Mouse (Mus musculus): Measurements from ENCODE around the gene Tfdp2. TPM values are rescaled to one million over a fixed set of nuclear protein-coding genes. Genes with fewer than 3 reads are reported as not detected.
"Not testable (repeated sequence)": the region's sequence is repeated elsewhere in the genome, so short reads cannot be mapped to it uniquely, and the experiment has no call there.

The Tfdp2 gene
- total RNA-seq (2015; ENCODE audit: low replicate concordance): 860 and 983 TPM in 2 replicates
- 1,841 and 1,979 TPM in 2 replicates for total RNA-seq (2017; ENCODE audit: low replicate concordance)

- peak; percentile 96 for ATAC-seq (replicated peaks; ENCODE audit: low FRiP score, poor library complexity, severe bottlenecking)
Observed at GRCm38 (mm10) chr9:96195885-96196622, at the start of gene Tfdp2. Gene Tfdp2 (plus strand): TSS chr9:96196275.

- no peak for ATAC-seq (replicated peaks; ENCODE audit: low FRiP score, poor library complexity, severe bottlenecking)
Observed at GRCm38 (mm10) chr9:96152801-96153200, 43.3 kb upstream of the Tfdp2 start.

GRCm38 (mm10) chr9:96158431-96158830 lies 37.6 kb upstream of the Tfdp2 start:
- no peak for ATAC-seq (replicated peaks; ENCODE audit: low FRiP score, poor library complexity, severe bottlenecking)

- no peak for ATAC-seq (replicated peaks; ENCODE audit: low FRiP score, poor library complexity, severe bottlenecking)
Observed at GRCm38 (mm10) chr9:96159047-96159446, 37.0 kb upstream of the Tfdp2 start.

- no peak for ATAC-seq (replicated peaks; ENCODE audit: low FRiP score, poor library complexity, severe bottlenecking)
Observed at GRCm38 (mm10) chr9:96160767-96161166, 35.3 kb upstream of the Tfdp2 start.

DNA sequence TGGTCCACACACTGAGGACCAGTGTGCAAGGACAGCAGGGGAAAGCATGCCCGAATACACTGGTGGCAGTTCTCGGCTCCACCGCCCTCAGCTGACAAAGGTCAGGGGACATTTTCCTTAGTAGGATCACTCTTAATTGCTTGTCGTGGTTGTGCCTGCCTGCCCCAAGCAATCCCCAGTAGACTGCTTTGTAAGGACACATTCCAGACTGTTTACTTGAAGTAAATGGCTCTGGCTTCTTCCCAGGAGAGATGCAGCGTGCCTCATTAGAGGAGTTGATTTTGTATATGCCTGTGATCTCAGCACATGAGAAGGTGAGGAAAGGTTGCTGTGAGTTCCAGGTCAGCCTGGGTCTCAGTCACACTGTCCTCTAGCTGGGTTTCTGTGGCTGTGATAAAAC lies 33.7 kb upstream of the Tfdp2 start:
- ATAC-seq (replicated peaks; ENCODE audit: low FRiP score, poor library complexity, severe bottlenecking): no peak

GRCm38 (mm10) chr9:96163443-96163842 lies 32.6 kb upstream of the Tfdp2 start:
- ATAC-seq (replicated peaks; ENCODE audit: low FRiP score, poor library complexity, severe bottlenecking): no peak

DNA sequence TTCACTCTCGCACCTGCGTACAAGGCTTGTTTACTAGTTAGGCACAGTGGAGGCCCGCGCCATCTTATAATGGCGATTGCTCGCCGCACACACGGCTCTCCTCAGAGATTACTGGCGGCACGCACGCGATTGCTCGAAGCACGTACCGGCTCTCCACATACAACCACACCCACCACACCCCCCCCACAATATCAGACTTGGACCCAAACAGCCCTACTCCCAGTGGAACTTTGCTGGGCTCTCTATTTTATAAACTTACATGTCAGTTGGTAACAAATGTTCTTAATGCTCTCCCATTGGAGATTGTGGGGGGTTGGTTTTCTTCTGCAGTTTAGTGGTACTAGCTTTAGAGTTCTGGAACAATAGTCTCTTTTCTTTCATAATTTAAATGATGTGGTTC lies 32.1 kb upstream of the Tfdp2 start:
- ATAC-seq (replicated peaks; ENCODE audit: low FRiP score, poor library complexity, severe bottlenecking): not testable (repeated sequence)

- ATAC-seq (replicated peaks; ENCODE audit: low FRiP score, poor library complexity, severe bottlenecking): peak; percentile 85
Observed at GRCm38 (mm10) chr9:96167168-96167585, 28.9 kb upstream of the Tfdp2 start.

- no peak for ATAC-seq (replicated peaks; ENCODE audit: low FRiP score, poor library complexity, severe bottlenecking)
Observed at GRCm38 (mm10) chr9:96170600-96170999, 25.5 kb upstream of the Tfdp2 start.

- ATAC-seq (replicated peaks; ENCODE audit: low FRiP score, poor library complexity, severe bottlenecking): no peak
Observed at GRCm38 (mm10) chr9:96184909-96185308, 11.2 kb upstream of the Tfdp2 start.

DNA sequence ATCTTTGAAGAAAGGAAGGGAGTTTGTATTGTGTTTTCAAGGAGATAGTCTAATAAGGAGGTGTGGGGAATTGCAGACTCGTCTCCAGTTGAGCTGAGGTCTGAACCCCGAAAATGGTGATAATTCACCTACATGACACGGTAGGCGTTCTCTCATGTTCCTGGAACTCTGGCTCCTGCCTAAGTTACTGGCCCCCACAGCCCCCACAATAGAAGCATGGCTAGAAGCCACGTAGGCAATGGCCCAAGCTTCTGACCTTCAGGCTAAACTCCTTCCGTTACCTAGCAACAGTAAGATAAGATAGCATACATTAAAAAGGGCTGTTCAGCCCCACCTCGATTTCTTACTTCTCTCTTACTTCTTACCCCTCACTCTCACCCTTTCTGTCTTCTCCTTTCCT lies 9.4 kb upstream of the Tfdp2 start:
- ATAC-seq (replicated peaks; ENCODE audit: low FRiP score, poor library complexity, severe bottlenecking): no peak

DNA sequence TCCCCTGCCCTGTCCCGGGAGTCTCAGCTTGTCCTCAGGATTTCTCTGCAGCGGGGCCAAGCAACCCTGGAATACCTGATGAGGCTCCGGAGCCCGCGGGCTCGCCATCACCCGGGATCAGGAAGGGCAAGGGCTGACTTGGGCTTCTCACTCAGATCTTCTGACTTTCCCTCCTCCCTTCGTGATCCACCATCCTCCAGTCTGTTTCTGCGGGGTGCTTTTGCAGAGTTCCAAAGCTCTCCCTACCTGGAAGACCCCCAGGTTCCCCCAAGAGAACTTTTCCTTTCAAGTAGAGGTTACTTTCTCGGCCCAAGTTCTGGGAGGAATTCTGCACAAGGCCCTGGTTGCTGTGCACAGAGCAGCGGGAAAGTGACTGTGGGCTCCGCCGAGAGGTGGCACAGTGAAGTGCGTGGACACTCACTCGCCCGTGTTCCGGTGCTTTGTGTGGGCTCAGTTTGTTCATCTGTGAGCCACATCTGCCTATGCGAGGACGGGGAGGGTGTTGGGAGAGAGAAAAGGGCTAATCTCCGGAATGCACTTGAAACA lies 634 bp downstream of the Tfdp2 start:
- ATAC-seq (replicated peaks; ENCODE audit: low FRiP score, poor library complexity, severe bottlenecking): peak; percentile 79

- ATAC-seq (replicated peaks; ENCODE audit: low FRiP score, poor library complexity, severe bottlenecking): no peak
Observed at GRCm38 (mm10) chr9:96197806-96198205, 1.7 kb downstream of the Tfdp2 start.

- no peak for ATAC-seq (replicated peaks; ENCODE audit: low FRiP score, poor library complexity, severe bottlenecking)
Observed at GRCm38 (mm10) chr9:96203663-96204062, 7.6 kb downstream of the Tfdp2 start.

DNA sequence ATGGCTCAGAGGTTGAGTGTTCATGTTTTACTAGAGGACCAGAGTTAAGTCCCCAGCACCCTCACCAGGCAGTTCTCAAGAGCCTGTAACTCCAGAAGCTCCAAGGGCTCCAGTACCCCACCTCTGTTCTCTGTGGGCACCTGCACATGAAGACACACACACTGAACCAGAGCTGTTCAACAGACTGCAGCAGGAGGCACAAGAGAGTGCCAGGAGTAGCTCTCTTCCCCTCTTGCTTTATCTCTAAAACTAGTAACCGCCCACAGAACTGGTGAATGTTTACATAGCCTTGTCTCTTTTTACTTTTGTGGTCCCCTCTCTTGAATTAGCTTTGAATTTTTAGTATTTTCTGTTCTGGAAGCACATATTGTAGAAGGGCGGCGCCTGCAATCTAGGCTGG lies 11.4 kb downstream of the Tfdp2 start:
- ATAC-seq (replicated peaks; ENCODE audit: low FRiP score, poor library complexity, severe bottlenecking): peak; percentile 60; the same call in 1 of the 2 replicates

GRCm38 (mm10) chr9:96213036-96213645 lies 17.1 kb downstream of the Tfdp2 start:
- ATAC-seq (replicated peaks; ENCODE audit: low FRiP score, poor library complexity, severe bottlenecking): no peak

DNA sequence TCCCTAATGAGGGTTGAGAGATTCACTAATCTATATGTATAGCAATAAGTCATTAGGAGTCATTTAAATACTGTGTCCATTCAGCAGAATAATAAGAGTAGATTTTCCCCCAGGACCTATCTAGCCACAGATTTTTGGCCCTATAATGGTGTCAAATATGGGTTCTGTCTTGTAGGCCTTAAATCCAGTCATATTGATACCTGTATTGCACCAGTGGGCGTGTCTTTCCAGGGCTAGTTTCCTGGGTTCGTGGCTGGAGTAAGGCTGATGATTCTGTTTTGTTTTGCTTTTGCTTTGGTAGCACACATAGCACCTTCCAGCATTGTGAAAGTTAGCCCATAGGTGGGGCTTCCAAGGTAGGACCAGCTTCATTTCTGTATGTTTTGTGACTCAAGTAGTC lies 18.1 kb downstream of the Tfdp2 start:
- ATAC-seq (replicated peaks; ENCODE audit: low FRiP score, poor library complexity, severe bottlenecking): no peak

DNA sequence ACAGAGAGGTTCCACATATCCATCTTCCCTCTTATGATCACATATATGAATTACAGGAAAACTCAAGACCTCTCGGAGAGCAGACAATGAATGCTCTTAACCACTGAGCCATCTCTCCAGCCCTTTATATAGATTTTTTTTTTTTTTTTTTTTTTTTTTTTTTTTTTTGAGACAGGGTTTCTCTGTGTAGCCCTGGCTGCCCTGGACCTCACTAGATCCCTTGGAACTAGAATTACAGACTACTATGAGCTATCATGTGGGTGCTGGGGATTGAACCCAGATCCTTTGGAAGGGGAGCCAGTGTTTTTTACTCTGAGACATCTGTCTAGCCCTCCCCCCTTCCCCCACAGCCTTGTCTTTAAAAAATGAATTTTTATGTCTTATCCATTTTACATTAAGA lies 21.2 kb downstream of the Tfdp2 start:
- no peak for ATAC-seq (replicated peaks; ENCODE audit: low FRiP score, poor library complexity, severe bottlenecking)

- 0 out of 2 replicates have a peak, but pooled peaks have one; percentile 38 for ATAC-seq (replicated peaks; ENCODE audit: low FRiP score, poor library complexity, severe bottlenecking)
Observed at GRCm38 (mm10) chr9:96217799-96218198, 21.7 kb downstream of the Tfdp2 start.

DNA sequence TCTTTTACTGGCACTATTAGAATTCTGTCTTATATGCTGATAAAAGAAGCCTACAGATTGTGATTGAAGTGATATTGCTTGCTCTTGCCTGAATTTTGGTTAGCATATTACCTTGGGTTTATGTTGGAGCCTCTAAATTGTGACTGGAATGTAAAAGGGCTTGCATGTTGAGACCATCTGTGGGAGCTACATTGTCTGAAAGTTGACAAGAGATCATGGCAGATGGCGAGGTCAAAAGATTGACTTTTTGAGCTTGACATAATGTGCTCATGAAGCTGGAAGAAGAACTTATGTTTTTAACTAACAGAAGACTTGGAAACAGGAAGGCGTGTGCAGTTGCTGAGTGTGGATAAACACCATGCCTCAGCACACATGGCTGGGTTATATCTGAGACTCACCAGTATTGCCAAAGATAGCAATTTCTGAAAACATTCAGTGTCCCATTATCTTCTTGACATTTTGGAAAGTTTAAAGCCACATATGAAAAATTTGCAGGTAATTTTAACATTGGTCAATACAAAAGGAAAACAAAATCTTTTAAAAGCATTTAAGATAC lies 23.1 kb downstream of the Tfdp2 start:
- ATAC-seq (replicated peaks; ENCODE audit: low FRiP score, poor library complexity, severe bottlenecking): peak; percentile 90

Data from erythroblast, adult 5-6 weeks (primary cell).